Mouse (Mus musculus): Measurements from ENCODE around the gene Zfp280c. TPM values are rescaled to one million over a fixed set of nuclear protein-coding genes. Genes with fewer than 3 reads are reported as not detected.

The Zfp280c gene
- total RNA-seq (2021), result 10 to 100 TPM; 25.7 to 29.6 TPM
- long read RNA-seq, partial matches to known transcripts, result 2 of 4 reads
- long read RNA-seq, other reads (novel, unspliced or antisense), result 2 of 4 reads

DNA sequence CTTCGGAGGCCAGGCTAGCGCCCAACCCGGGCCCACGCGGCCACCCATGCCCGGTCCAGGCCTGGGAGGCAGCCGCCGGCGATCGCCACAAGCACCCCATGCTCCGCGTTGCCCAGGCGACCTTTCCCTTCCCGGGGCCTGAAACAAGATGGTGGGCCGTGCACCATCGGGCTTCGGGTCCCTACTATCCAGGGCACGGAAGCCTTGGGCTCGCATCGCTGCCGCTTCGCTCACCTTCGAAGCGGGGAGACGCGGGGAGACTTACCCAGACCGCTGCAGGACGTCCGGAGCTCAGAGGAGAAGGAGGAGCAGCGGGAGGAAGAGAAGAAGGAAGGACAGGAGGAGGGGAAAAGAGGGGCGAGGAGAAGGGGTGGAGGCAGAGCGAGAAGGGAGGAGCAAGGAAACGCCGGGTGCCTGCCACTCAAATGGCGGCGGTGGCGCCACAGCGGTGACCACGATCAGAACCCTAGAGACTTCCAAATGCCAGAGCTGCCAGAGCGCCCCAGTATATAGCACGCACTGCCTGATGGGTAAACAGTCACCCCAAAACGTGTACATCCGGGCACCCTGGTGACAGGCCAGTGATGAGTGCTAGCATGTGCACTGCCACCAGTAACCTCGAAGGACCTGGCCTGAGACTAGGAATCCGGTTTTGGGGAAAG is at the start of gene Zfp280c:
TSS of gene Zfp280c (minus strand) at position 406 of the 662 bp plus-strand sequence.
- peak; percentile 48 to 69 for DNase-seq (ENCODE audit: low spot score in 2 of 2)

- DNase-seq (ENCODE audit: low spot score in 2 of 2), result no peak
These were observed 42.7 kb upstream of the Zfp280c start for GRCm38 (mm10) chrX:48637032-48637431.

- DNase-seq (ENCODE audit: low spot score in 2 of 2), result no peak
These were observed 29.7 kb upstream of the Zfp280c start for GRCm38 (mm10) chrX:48624054-48624420.

GRCm38 (mm10) chrX:48623379-48624053 is 29.2 kb upstream of the Zfp280c start, which contains the start of gene Slc25a14:
Gene Slc25a14 (plus strand): TSS chrX:48623413.
- peak; percentile 66 to 78 for DNase-seq (ENCODE audit: low spot score in 2 of 2)

- DNase-seq (ENCODE audit: low spot score in 2 of 2), result no peak
These were observed 28.7 kb upstream of the Zfp280c start for GRCm38 (mm10) chrX:48623049-48623378.

DNA sequence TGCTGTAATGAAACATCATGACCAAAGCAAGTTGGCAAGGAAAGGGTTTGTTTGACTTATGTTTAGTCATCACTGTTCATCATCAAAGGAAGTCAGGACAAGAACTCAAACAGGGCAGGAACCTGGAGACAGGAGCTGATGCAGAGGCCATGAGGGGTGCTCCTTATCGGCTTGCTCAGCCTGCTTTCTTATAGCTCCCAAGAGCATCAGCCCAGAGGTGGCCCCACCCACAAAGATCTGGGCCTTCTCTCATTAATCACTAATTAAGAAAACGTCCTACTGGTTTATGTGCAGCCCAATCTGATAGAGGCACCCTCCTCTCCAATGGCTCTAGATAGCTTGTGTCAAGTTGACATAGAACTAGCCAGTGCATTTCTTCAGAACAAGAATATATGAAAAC is 10.6 kb upstream of the Zfp280c start:
- DNase-seq (ENCODE audit: low spot score in 2 of 2), result no peak

DNA sequence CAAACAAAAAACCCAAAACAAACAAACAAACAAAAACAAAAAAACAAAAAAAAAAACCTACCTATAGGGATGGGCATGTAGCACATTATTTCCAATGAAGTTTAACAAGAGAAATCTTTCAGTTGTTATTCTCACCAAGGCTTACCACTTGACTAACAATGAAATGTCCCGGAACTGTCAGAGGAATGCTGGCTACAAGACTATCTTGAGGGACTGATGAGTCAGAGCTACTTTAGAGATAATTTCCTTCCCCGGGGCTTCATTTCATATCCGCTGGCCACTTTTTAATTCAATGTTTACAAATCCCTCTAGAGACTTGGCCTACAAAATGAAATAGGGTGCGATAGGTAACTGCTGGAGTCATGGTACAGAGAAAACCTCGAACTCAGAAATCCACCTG is 2.6 kb upstream of the Zfp280c start:
- no peak for DNase-seq (ENCODE audit: low spot score in 2 of 2)

DNA sequence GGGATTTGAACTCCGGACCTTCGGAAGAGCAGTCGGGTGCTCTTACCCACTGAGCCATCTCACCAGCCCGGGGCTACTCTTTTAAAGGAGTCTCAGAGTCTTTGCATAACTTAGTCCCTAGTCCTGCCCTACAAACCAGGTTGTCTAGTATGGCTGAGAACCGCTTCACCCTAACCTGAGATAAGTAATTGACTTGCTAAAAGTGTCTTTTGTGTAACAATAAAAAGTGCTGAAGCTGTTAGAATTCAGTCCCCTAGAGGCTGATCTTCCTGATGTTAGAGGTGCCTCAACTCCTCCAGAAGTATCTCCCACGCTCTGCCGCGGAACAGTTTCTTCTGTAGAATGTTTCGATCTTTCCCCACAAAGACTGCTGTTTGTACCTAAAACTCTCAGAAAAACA is 1.7 kb upstream of the Zfp280c start:
- DNase-seq (ENCODE audit: low spot score in 2 of 2), result no peak

DNA sequence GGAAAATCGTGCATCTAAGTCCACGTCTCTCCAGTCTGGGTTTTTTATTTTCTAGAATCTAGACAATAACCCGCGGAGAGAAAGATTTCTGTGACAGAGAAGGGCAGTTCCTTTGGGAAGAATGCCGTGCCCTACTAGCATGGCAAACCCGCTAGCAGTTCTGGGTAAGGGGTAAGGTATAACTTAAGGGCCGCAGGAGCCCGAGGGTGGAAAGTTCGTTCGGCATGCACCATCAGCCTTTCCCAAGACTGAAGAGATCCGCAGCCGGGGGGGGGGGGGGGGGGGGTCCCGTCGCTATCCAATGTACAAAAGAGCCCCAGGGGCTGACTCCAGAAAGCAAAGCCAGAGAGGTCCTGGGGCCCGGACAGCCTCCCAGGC is 594 bp downstream of the Zfp280c start:
- peak; percentile 6 to 11 for DNase-seq (ENCODE audit: low spot score in 2 of 2)

DNA sequence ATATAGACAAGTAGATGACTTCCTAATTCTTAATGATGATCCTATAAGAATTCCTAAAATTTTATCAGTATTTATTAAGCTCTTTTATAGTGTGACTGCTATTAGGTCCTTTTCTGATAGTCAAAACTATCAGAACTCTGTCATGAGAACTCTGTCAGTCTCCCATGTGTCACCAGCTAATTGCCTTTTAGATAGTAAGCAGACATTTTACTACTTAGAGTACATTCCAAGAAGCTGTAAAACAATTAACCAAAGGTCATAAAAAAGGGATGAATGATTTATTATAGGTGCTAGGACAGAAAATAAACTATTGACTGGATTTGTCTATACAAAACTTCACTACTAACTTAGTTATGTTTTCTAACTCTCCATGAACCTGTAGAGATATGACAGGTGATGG is 11.0 kb downstream of the Zfp280c start:
- no peak for DNase-seq (ENCODE audit: low spot score in 2 of 2)

DNA sequence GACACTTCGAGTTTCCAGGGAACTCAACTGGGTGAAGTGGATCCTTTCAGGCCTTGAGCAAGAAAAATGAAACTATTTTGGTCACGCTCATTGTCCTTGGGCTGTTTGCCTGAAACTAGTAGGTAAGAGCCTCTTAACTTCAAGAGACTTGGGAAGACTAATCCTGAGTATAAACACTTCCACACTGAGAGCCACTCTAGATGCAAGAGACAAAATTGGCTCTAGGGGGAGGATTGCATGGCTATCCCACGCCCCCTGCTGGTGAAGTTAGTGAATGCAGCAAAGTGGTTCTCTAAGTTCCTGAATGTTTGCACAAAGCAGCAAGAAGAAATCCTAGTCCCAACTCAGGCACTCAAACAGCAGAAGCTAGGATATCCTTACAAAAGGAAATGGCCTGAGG is 62.1 kb downstream of the Zfp280c start:
- DNase-seq (ENCODE audit: low spot score in 2 of 2), result peak; percentile 75 to 79

- no peak for DNase-seq (ENCODE audit: low spot score in 2 of 2)
These were observed 67.9 kb downstream of the Zfp280c start for GRCm38 (mm10) chrX:48526435-48526834.

- DNase-seq (ENCODE audit: low spot score in 2 of 2), result no peak
These were observed 68.4 kb downstream of the Zfp280c start for GRCm38 (mm10) chrX:48525866-48526265.

GRCm38 (mm10) chrX:48525332-48525731 is 69.0 kb downstream of the Zfp280c start:
- no peak for DNase-seq (ENCODE audit: low spot score in 2 of 2)

DNA sequence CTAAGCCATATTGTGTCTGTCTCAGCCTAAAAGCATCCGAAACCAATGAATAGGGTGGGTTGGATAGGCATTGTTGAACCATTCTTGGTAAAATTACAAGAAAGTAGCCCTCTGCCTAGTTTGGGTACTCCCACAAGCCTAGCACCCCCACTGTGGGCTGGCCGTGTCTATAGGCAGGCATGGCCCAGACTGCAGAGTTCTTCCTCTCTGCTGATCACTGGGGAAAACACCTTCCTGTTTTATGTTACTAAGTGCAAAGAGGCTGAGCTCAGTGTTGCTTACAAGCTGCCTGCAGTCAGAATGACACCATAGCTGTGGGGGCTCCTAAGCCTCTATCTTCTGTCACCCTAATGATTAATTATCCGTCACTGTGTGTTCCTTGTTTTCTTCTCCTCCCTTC is 70.8 kb downstream of the Zfp280c start:
- DNase-seq (ENCODE audit: low spot score in 2 of 2), result no peak

DNA sequence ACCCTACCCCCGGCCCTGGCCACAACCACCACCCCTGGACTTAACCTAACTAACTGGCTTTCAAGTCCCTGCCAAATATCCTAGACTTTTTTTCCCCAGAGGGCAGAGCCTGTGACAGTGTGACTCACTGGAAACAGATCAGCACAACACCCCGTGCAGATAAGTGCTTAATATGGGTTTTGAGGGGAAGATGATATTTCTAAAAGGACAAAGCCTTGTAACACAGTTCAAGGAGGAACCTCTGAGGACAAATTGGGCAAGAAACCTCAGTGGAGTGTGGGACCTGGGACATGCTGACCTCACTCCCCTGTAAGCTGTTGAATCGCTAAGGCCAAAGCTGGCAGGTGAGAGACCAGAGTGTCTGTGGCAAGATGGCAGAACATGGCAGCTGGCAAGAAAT is 72.7 kb downstream of the Zfp280c start:
- DNase-seq (ENCODE audit: low spot score in 2 of 2), result no peak

DNA sequence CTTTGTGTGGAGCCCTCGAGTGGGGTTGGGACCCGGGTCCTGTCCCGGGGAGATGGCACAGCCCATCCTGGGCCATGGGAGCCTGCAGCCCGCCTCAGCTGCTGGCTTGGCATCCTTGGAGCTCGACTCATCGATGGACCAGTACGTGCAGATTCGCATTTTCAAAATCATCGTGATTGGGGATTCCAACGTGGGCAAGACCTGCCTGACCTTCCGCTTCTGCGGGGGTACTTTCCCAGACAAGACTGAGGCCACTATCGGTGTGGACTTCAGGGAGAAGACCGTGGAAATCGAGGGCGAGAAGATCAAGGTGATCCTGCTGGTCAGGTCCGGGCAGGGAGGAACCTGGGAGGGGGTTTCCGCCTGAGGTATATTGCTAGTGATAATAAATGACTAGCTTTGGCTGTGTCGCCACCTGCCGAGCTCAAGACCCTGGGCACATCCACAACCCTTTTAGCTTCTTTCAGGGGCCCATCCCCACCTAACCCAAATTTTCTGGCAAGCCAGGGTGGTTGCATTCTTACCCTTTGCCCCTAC is 74.7 kb downstream of the Zfp280c start:
- DNase-seq (ENCODE audit: low spot score in 2 of 2), result peak in 1 of 2 experiments; percentile 16

GRCm38 (mm10) chrX:48518808-48519548 is 75.3 kb downstream of the Zfp280c start, which contains the start of gene Rab33a:
Gene Rab33a (plus strand): TSS chrX:48519285.
- peak; percentile 40 to 49 for DNase-seq (ENCODE audit: low spot score in 2 of 2)

GRCm38 (mm10) chrX:48518211-48518807 is 76.0 kb downstream of the Zfp280c start:
- DNase-seq (ENCODE audit: low spot score in 2 of 2), result peak in 1 of 2 experiments; percentile 61

DNA sequence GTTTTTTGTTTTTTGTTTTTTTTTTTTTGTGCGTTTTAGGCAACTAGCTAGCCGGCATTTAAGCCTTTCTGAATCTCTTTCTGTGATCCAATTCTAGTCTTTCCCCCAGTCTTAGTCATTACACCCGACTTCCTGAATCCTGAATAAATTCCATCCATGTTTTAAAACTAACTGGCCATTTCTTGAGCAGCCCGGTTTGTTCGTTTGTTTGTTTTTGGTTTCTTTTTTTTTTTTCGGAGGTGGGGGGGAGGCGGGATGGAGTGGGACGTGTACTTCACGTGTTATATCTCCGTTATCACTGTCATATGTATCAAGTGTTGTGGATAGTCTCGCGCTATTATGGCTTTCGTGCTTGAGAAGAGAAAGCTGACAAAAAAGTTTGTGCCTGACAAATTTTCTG is 80.5 kb downstream of the Zfp280c start:
- no peak for DNase-seq (ENCODE audit: low spot score in 2 of 2)

DNA sequence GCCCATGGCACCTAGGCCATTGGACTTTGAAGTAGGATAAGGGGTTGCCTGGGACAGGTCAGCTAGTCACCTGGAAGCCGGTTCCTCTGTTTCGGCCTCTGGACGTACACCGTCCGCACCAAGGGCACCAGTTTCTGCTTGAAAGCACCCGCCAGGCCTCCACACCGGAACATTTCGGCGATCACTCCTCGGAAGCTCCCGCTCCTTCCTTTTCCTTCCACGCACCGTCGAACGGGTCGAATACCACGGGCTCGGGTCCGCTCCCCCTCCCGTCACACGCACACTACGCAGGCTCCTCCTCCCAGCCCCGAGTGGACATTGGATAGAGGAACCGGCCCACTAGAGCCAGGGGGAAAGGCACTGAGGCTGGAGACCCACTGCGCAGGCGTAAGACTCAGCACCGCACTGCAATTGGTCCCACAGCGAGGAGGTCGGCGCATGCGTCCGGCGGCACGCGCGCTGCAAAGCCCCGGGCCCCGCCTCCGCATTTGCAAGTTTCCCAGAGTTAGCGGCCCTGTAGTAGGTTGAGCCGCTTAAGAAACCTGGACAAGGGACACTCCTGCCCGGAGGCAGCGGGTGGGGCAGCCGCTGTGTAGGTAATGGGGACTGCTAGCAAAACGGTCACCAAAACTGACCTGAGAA is 81.0 kb downstream of the Zfp280c start, which contains the start of gene Aifm1:
TSS of gene Aifm1 (minus strand) at position 398 of the 642 bp plus-strand sequence.
- peak; percentile 78 to 86 for DNase-seq (ENCODE audit: low spot score in 2 of 2)

All from layer of hippocampus, postnatal 10 days (tissue).